7 mouse cellular contexts compared by ENCODE assay signal in genomic region chr3:107491459-107491858, GRCm38 (mm10). TPM values are rescaled to one million over a fixed set of nuclear protein-coding genes. Genes with fewer than 3 reads are reported as not detected.
A peak's percentile ranks its signal among the peaks of the same experiment; 100 is the strongest.
DNase-seq lines count a peak whose midpoint lies in the region; ATAC-seq and TF ChIP-seq lines count a peak whose summit lies in the region.

No protein-coding gene starts in this region.

- 22% methylated on average over 6 of the region's 6 CpGs for WGBS in lung, postnatal 0 days
- WGBS in lung, adult 2 months: 21% methylated on average over 6 of the region's 6 CpGs

- no peaks in the 10 kb centered on the region for H3K36me3 ChIP-seq in lung, postnatal 0 days (ENCODE audit: insufficient read depth, low read length)

- H3K27ac ChIP-seq in lung, postnatal 0 days (ENCODE audit: low read length): no peak overlapping the region

- no peak overlapping the region for H3K9ac ChIP-seq in lung, postnatal 0 days (replicated peaks; ENCODE audit: low read depth)

- H3K4me3 ChIP-seq in lung, postnatal 0 days (ENCODE audit: low read depth, low read length): no peak overlapping the region
- no peak overlapping the region for H3K4me3 ChIP-seq in lung, adult 2 months (replicated peaks; ENCODE audit: extremely low read depth, low read depth, low read length)

- no peak for DNase-seq in lung, postnatal 0 days (ENCODE audit: low spot score)
- no peak for DNase-seq in lung, adult 2 months
- DNase-seq in cerebellum, postnatal 4 days (ENCODE audit: low spot score in 2 of 2): peak; percentile 88 to 98
- DNase-seq in heart, postnatal 36 days: peak; percentile 12 to 44
- DNase-seq in layer of hippocampus, postnatal 25 days (ENCODE audit: extremely low spot score in 1 of 2, low spot score in 1 of 2): peak; percentile 79 to 90
- DNase-seq in ovary, postnatal 14 days (ENCODE audit: low spot score): peak; percentile 58
- DNase-seq in embryo, embryonic 11 days: no peak

- no peaks in the 10 kb centered on the region for H3K9me3 ChIP-seq in lung, postnatal 0 days (ENCODE audit: low read length)

- no peaks in the 10 kb centered on the region for H3K27me3 ChIP-seq in lung, postnatal 0 days (replicated peaks; ENCODE audit: insufficient read depth, low read length)

- TF ChIP-seq POLR2A in lung, adult 2 months (IDR thresholded peaks at IDR 0.05; ENCODE audit: borderline replicate concordance, extremely low read depth, low read depth, low read length): no peak

- ATAC-seq in lung, postnatal 0 days: peak; percentile 19; the same call in 1 of the 2 replicates

- TF ChIP-seq CTCF in lung, postnatal 0 days (IDR thresholded peaks at IDR 0.05): no peak
- no peak for TF ChIP-seq CTCF in lung, adult 2 months (IDR thresholded peaks at IDR 0.05; ENCODE audit: insufficient read depth, low read length)

- intact Hi-C loops in heart, postnatal 36 days (cut with DNase I): no loop called here

- no peaks in the 10 kb centered on the region for H3K4me1 ChIP-seq in lung, postnatal 0 days (ENCODE audit: insufficient read depth, low read depth, low read length)
- H3K4me1 ChIP-seq in lung, adult 2 months (ENCODE audit: control insufficient read depth, insufficient read depth, low read length): no peaks in the 10 kb centered on the region

- no peak overlapping the region for H3K4me2 ChIP-seq in lung, postnatal 0 days (replicated peaks; ENCODE audit: low read depth, low read length)

- no peak for TF ChIP-seq EP300 in lung, postnatal 0 days (IDR thresholded peaks at IDR 0.05)

RNA-seq across cellular contexts. Expression of gene Slc6a17, which starts 26.4 kb away (rescaled TPM):
- polyA plus RNA-seq in lung, postnatal 0 days (2015; fragmentation: Nextera tagmentation; extraction: Ambion mirVana): 0.38 and 0.84 TPM in 2 replicates
- 0.72 and 1.5 TPM in 2 replicates for polyA plus RNA-seq in lung, adult 2 months (2012; rRNA removed)
- 1 to 10 TPM; 1.5 to 2.0 TPM for total RNA-seq in heart, postnatal 36 days (2021)
- 100 to 1,000 TPM; 288 to 297 TPM for total RNA-seq in layer of hippocampus, postnatal 25 days (2021)

RNA-seq across cellular contexts. Expression of gene Kcnc4, which starts 32.1 kb away (rescaled TPM):
- polyA plus RNA-seq in lung, postnatal 0 days (2015; fragmentation: Nextera tagmentation; extraction: Ambion mirVana): 0.02 TPM in 1 of 2 replicates, not detected in the other
- polyA plus RNA-seq in lung, adult 2 months (2012; rRNA removed): 0.50 and 1.1 TPM in 2 replicates
- total RNA-seq in heart, postnatal 36 days (2021): under 1 TPM; 0.11 to 0.33 TPM
- 10 to 100 TPM; 49.5 to 52.4 TPM for total RNA-seq in layer of hippocampus, postnatal 25 days (2021)

Comparison
In these comparisons a context has a peak if more than half of its experiments do, and no peak if none do; other contexts are left out.
1. DNase-seq: peak in cerebellum, postnatal 4 days (2 of 2), heart, postnatal 36 days (2 of 2), layer of hippocampus, postnatal 25 days (2 of 2) and ovary, postnatal 14 days (single experiment); none in lung, postnatal 0 days (single experiment), lung, adult 2 months (single experiment) and embryo, embryonic 11 days (single experiment).
2. RNA of gene Slc6a17, which starts 26.4 kb away (total RNA-seq): 288 to 297 TPM in layer of hippocampus, postnatal 25 days; 1.5 to 2.0 TPM in heart, postnatal 36 days; every median in the first group is over 10 times any median in the second.
3. RNA of gene Kcnc4, which starts 32.1 kb away (total RNA-seq): 49.5 to 52.4 TPM in layer of hippocampus, postnatal 25 days; 0.11 to 0.33 TPM in heart, postnatal 36 days; every median in the first group is over 10 times any median in the second.